Mouse (Mus musculus) liver, adult 2 months (tissue): Measurements from ENCODE around the gene Atp1a2.
"Not testable (repeated sequence)": the region's sequence is repeated elsewhere in the genome, so short reads cannot be mapped to it uniquely, and the experiment has no call there.

Source experiments
- CTCF ChIP-seq: fragments of 200-500 bp; IDR thresholded peaks from 2 replicates; pipeline ENCODE4 v1.5.1; 2011; ENCODE audit warnings: low read depth, low read length, control low read depth
- POLR2A ChIP-seq: fragments of 200-500 bp; IDR thresholded peaks from 2 replicates; pipeline ENCODE4 v1.6.1; 2011; ENCODE audit warnings: low read length, control low read depth; ENCODE audit not compliant: insufficient read depth; ENCODE audit errors: extremely low read depth

- not testable (repeated sequence) for TF ChIP-seq CTCF, POLR2A
Measured at GRCm38 (mm10) chr1:172244645-172245044, 53.2 kb downstream of the Atp1a2 start.
